Mouse (Mus musculus) monocyte, adult 5-6 weeks (primary cell): ENCODE data around the gene Adig. TPM values are rescaled to one million over a fixed set of nuclear protein-coding genes. Genes with fewer than 3 reads are reported as not detected.

Source experiments
- ATAC-seq: fragments of 153-309, 156-312 bp; replicated peaks from 2 replicates; pipeline ENCODE4 v1.8.0; 2017; ENCODE audit warnings: mild to moderate bottlenecking; ENCODE audit not compliant: low TSS enrichment, insufficient number of reproducible peaks, severe bottlenecking, poor library complexity, low FRiP score
- total RNA-seq: library from RNA; stranded (forward); fragments of 200-1000, 200-491, 200-594 nt; gene quantifications from 3 replicates; pipeline ENCODE4 v1.2.3, GENCODE M21; 2017

Adig gene
- not detected in 3 replicates for total RNA-seq

- ATAC-seq: no peak
These were observed at the start of gene Adig for GRCm38 (mm10) chr2:158501836-158502812. Gene Adig, plus strand, starts transcription at chr2:158502612.

DNA sequence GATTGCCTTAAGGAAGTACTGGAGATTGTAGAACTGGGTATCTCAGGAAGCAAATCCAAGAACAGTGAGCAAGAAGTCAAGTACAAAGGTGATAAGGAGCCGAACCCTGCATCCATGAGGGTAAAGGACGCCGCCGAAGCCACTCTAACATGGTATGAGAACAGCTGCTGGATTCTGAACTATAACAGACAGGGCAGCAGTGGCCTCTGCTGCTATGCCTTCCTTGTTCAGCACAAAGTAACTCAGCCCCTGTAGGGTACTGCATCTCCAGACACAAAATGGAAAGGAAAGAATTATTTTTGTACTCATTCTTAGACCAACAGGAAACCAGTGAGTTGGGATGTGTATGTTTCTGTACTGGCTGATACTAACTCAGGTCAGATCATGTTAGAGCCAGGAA lies 46.0 kb upstream of the Adig start:
- ATAC-seq: no peak

GRCm38 (mm10) chr2:158457610-158458009 lies 44.8 kb upstream of the Adig start:
- ATAC-seq: no peak

DNA sequence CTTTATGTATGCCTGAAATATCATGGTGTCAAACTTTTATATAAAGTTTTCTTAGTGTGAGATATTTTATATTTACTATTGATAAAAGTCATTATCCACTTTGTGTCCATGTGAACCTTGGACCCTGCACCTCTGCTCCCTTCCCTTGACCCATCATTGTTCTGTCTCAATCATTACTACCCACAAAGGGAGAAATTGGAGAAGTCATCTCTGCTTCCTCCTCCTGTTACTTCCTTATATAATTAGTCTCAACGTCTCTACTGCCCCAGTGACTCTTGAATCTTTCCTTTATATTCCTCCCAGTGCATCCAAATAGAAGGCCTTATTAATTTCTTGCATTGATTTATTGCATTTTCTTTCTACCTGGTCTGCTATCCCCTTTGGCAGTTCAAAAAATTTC lies 40.0 kb upstream of the Adig start:
- no peak for ATAC-seq

DNA sequence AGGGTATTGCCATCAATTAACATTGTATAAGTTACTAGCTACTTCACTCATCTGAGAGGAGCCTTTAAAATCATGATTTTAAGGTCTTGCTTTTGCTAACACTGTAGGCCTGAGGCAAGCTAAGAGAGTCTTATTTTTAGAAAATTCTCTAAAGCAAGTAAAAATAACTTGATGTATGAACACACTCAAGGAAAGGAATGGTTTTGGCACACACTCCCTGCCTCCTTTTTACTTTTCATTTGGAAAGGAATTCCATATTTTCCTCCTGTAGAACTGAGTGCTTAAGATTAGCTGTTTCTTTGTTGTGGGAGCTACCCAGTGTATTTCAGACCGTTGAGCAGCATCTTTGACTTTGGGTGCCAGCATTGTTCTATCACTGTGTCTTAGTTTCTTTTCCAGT lies 28.3 kb upstream of the Adig start:
- ATAC-seq: no peak

- no peak for ATAC-seq
These were observed 24.8 kb upstream of the Adig start for GRCm38 (mm10) chr2:158477640-158478039.

DNA sequence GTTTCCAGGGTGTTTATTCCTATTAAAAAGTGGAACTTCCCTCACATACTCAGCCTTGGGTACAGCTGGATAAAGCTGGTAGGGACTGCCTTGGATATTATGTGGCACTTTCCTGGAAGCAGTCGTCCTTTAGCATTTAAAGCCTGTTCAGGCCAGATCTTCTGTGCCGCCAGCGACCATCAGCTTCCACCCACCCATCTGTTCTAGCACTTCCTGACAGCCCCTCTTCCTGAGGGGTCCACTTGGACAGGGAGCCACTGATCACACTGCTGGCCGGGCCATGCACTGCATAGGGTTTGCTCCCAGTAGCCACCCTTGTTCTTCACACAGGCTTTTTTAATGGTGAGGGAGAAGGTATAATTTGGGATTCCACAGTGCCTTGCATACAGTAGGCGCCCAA lies 4.0 kb upstream of the Adig start:
- ATAC-seq: no peak

- ATAC-seq: no peak
These were observed 814 bp downstream of the Adig start for GRCm38 (mm10) chr2:158503226-158503625.

GRCm38 (mm10) chr2:158503671-158504070 lies 1.3 kb downstream of the Adig start:
- ATAC-seq: no peak

- no peak for ATAC-seq
These were observed 4.1 kb downstream of the Adig start for GRCm38 (mm10) chr2:158506475-158506874.

- no peak for ATAC-seq
These were observed 4.6 kb downstream of the Adig start for GRCm38 (mm10) chr2:158507046-158507445.

DNA sequence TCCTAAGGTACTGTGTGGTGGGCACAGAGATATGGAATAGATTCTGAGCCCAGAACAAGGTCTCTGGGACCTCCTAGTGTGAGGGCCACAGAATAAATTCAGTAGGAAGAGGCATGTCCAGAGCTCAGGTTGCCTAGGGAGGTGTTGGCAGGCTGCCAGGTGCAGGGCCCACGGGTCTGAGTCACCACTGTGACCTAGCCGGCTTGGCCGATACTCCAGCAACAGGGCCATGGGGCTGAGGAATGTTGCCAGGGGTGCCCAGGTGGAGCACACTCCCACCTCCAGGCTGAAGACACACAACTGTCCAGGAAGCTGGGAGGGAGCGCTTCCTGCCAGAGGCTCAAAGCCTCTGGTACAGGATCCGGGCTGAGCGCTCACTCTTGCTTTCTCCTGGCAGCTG lies 8.3 kb downstream of the Adig start:
- ATAC-seq: no peak

GRCm38 (mm10) chr2:158512528-158512927 lies 10.1 kb downstream of the Adig start, which contains the start of gene Arhgap40:
Gene Arhgap40, plus strand, starts transcription at chr2:158512796.
- no peak for ATAC-seq

DNA sequence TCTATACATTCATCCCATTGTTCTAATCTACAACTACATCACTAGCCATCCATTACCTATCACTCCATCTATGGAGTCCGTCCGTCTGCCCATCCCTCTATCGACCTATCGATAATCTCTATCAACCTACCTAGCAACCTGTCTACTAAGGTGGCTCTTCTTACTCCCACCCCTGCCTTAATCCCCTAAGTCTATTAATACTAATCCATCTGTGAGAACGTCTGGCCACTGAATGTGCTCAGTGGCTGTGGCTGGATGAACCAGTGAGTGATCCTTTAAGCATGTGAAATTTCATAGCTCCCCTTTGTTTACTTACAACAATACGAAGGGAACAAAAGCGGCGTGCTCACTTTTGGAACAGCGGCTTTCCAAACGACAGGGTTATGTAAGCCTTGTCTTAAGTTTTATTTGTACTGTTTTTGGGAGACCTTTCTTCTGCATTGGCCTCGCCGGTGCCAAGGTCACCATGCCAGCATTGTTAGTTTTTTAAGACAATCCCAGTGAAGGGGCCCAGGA lies 11.5 kb downstream of the Adig start:
- ATAC-seq: no peak

DNA sequence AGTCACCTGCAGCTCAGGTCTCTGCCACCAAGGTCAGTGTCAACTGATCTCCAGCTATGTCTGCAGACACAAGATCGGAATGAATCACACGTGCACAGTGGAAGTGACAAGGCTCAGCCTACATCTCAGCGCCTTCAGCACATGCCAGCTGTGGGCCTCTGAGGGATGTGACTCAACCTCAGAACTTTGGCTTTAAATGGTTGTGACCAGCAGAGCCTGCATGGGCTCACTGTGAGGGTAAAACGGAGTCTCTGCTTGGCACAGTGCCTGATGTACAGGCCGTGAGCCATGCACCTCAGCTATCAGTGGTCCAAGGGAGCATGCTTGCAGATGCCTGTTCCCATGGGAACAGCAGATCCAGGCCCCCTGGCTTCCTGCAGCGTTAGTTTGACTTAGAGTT lies 16.2 kb downstream of the Adig start:
- ATAC-seq: no peak

DNA sequence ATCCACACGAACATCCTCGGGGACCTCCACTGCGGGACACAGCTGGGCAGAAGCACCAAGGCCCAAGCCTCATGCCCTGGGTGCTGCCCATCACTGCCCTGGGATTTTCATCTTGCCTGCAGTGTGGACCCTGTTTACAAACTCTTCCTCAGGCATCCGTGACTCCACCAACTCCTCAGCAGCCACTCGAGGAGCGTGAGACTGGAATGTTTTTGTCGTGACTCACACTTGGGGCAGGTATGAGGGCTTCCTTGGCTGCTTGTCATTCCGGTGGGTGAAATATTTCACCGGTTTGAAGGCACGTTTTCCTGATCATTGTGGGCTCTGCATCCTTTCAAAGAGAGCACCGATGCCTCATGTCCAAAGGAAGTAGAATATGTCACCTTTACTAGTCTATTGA lies 16.7 kb downstream of the Adig start:
- ATAC-seq: no peak

- no peak for ATAC-seq
These were observed 17.4 kb downstream of the Adig start for GRCm38 (mm10) chr2:158519800-158520199.

DNA sequence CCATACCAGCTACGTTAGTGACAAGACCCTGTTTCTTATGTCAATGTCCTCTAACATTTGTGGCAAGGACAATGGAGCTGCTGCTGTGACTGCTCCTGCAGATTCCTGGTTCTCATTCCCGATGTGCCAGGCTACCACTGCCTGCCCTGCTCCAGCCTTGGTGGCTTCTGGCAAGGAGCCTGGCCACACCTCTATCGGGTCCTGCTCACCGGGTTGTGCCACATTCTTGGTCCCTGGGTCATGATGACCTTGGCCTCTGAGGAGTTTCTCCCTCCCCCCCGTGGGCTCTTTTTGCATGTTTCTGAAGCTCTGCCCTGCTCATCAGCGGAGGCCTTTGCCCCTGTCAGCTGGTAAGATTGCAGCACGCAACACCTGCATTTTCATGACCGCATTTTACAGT lies 20.6 kb downstream of the Adig start:
- no peak for ATAC-seq

DNA sequence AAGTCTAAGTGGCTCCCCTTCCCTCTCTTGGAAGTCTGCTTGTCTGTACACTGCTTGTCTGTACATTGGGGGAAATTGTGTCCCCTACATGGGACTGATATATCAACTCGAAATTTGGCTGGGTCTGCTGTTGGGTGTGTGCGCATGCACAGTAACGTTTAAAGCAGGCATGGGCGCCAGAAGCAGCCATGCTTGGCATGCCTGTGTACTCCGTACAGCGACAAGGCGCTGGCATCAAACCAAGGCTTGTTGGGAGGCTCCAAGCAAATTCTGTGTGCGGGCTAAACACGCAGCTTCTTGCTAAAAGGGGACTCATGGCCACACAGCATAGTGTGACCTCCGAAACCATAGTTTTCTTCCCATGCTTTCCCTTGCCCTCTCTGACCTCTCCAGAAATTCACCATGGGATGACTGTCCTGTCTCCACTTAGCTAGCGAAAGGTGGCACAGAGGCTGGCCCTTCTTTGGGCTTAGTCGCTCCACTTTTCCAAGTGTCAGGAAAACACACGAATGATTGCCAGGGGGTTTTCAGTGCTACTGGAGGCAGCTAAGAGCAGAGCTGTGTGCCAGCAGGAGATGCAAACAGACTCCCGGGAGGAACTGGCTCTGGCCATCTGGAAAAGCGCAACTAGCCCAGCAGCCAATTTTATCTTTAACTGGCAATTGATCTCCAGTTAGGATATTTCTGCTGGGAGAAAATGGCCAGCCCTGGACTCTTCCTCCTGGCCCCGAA lies 21.9 kb downstream of the Adig start:
- ATAC-seq: no peak

DNA sequence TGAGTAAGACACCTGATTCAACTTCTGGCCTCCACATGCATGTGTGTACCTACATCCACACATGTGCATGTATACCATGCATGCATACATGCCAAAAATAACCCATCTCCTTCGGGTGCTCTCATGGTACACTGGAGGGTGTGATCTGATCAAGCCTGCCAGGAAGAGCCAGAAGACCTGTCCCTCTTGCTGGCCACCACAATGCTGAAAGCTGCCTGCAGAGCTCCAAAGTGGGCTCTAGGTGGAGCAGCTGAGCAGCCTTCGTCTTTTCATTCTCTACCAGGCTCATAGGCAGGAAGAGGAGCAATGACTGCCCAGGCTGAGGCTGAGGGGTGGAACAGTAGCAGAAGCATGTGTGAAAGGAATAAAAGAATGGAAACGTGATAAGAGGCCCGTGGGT lies 31.7 kb downstream of the Adig start:
- ATAC-seq: peak; percentile 78
